Mouse (Mus musculus) heart, postnatal 36 days (tissue): Measurements from ENCODE around the gene Cct8. TPM values are rescaled to one million over a fixed set of nuclear protein-coding genes. Genes with fewer than 3 reads are reported as not detected.

ENCODE experiments used
- DNase-seq, 2 experiments: peaks; one replicate each; pipeline ENCODE4 v3.0.0; 2021 to 2022
- intact Hi-C: fragments of 180-260 bp; cut with DNase I; formaldehyde crosslinking; loops from one replicate; pipeline ENCODE4 v1.15.1; 2025
- total RNA-seq, 2 experiments: library from RNA; stranded (reverse); gene quantifications; 2 replicates each; pipeline ENCODE4 v1.2.3; 2021

Cct8 gene
- total RNA-seq, 2 experiments from 2014 or later, result 167 to 169 TPM

DNA sequence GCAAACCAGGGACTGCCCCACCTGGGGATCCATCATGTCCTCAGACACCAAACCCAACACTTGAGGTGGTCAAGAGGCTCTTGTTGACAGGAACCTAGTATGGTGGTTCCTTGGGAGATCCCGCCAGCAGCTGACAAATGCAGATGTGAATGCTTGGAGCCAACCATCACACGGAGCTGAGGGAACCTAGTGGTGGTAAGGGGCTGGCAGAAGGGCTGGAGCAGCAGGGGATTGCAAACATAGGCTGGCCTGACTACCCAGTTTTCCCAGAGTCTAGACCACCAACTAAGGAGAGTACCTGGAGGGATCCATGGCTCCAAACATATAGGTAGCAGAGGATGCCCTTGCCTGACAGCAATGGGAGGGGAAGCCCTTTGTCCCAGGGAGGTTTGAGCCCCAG lies 42.4 kb downstream of the Cct8 start:
- no peak for DNase-seq
- intact Hi-C loops, result no loop called here

DNA sequence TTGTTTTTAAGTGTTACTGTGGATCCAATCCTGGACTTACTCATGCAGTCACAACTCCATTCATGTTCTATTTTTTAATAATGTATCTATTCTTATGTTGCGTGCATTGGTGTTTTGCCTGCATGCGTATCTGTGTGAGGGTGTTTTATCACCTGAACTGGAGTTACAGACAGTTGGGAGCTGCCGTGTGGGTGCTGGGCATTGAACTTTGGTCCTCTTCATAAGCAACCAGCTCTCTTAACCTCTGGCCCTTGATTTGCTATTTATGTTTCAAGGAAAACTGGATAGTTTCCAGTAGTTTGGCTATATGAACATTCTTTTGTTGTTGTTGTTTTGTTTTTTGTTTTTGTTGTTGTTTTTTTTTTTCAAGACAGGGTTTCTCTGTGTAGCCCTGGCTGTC lies 50.1 kb downstream of the Cct8 start:
- intact Hi-C loops, result no loop called here
- DNase-seq, result no peak

DNA sequence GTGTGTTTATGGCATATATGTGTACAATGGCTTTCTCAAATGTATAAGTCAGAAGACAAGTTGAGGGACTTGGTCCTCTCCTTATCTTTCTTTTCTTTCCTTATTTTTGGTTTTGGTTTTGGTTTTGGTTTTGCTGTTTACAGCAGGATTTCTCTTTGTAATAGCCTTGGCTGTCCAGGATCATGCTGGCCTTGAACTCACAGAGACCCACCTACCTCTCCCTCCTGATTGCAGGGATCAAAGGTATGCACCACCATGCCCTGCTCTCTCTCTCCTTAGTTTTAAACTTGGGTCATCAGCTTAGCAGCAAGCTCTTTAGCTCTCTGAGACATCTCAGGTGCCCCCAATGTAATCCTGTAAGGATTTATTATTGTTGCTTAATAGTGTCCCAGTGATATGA lies 50.6 kb downstream of the Cct8 start:
- no peak for DNase-seq
- intact Hi-C loops, result no loop called here

DNA sequence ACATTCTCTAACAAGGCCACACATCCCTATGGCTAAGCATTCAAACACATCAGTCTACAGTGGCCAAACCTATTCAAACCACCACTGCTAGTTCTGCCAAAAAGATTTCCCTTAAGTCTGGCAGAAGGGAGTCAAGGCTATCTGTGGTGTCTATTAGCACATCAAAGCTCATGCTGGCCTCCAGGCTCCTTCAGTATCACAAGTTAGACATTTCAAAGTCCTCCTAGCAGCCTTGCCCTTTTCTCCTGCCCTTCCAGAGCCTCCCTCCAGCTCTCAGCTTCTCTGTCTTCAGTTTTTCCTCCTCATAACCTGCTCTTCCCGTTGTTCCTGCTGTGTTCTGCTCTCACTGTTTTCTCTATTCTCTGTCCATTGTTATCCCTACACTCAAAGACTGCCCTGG lies 51.6 kb downstream of the Cct8 start:
- DNase-seq, result no peak
- intact Hi-C loops, result no loop called here

DNA sequence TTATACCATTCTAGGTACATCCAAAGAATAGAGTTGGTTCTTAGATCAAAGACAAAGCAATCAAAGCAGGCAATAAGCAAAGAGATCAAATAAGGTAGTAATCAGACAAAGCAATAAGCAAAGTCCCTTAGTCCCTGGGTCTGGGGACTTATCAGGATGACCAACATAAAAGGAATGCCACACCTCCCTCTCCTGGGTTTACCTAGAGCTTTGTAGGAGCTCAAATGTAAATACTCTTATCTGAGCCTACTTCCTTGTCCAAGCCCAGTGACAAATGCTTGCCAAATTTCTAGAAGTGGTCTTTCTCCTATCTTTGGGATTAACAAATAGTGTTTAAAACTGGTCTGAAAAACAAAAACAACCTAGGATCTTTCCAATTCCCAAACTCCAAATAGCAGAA lies 52.4 kb downstream of the Cct8 start:
- no peak for DNase-seq
- intact Hi-C loops, result no loop called here

DNA sequence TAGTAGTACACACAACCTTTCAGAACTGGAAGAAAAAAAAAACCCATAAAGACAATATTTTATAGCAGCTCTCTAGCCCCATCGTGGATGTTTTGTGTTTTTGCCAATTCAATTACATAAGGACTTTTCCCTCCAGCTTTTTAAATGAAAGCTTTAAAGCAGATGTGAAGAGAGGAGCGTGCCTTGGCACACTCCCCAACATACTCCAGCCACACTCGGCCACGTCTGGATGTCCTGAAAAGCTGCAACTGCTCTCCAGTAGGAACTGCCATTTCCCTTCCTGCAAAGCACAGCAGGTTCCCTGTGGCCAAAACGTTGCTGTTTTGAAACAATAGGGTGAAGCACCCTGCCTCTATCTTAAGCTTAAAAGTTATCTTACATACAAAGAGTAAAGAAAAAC lies 53.4 kb downstream of the Cct8 start:
- intact Hi-C loops, result no loop called here
- no peak for DNase-seq

DNA sequence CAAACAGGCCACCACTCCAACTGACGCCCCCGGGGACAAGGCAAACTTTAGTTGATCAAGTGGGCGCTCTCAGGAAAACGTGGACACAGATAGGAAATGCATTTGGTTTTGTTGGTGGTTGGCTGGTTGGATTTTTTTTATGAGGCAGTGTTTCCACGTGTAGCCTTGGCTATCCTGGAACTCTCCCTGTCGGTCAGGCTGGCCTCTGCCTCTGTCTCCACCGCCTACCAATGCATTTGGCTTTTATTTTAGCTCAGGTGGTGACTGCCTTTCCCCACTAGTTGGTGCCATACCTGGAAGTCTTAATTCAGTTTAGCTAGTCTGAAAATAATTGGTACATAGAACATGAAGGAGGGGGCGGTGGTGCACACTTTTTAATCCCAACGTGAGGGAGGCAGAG lies 54.6 kb downstream of the Cct8 start:
- intact Hi-C loops, result no loop called here
- no peak for DNase-seq

DNA sequence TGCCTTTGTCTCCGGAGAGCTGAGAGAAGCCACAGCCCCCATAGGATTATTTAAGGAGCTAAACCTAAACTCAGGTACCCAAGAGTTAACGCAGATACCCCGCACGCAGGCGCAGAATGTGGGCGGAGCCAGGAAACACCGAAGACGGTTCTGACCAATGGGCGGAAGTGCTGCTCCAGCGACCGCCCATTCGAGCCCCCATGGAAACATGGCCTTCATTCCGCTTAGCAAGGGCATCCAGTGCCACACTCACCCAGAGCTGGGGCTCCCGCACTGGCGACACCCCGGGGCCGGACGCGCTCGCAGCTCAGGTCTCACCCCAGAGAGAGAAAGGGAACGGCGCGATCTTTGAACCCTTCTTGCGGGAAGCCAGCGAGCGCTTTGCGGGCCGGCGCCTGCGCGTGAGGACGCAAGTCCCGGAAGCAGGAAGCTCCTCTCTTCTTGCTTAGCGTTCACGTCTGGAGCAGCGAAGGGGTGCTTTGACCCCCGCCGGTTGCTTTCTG lies 55.4 kb downstream of the Cct8 start, which contains the start of gene Rwdd2b:
TSS of gene Rwdd2b (minus strand) at position 390 of the 503 bp plus-strand sequence.
- peak; percentile 91 to 97 for DNase-seq
- intact Hi-C loops, result loop anchor here (1.0 kb wide), 1 partner anchor 14 kb away; the partner anchor contains the start of gene Usp16

DNA sequence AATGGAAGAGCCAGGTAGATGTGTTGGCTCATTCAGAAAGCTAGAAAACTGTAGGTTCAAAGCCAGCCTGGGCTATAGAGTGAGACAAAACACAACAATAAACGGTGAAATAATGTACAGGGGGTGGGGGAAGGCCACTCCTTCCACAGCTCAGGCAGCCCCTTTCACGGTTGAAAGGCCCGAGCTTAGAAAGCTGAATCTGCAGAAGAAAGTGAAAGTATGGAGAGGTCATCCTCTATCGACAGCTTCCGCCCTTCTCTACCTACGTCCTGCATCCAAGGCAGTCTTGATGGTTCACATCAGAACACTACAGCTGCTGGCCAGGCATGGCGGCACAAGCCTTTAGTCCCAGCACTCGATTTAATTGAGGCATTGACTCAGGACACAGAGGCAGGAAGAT lies 57.0 kb downstream of the Cct8 start:
- intact Hi-C loops, result no loop called here
- DNase-seq, result no peak

DNA sequence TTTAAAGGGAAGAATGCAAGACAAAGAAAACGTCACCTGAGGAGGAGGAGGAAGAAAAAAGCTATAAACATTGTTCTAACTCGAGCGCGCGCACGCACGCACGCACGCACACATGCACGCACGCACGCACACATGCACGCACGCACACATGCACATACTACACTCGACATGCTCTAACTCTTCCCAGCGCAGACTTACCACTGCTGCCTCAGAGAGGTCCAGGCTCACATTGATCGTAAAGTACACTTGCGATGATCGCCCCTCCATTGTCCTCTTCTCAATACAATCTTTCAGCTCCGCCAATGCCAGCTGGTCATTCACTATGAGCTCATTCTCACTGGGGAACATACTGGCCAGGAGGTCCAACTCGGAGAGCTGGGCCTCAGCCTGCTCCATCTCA lies 58.6 kb downstream of the Cct8 start:
- no peak for DNase-seq
- intact Hi-C loops, result no loop called here

DNA sequence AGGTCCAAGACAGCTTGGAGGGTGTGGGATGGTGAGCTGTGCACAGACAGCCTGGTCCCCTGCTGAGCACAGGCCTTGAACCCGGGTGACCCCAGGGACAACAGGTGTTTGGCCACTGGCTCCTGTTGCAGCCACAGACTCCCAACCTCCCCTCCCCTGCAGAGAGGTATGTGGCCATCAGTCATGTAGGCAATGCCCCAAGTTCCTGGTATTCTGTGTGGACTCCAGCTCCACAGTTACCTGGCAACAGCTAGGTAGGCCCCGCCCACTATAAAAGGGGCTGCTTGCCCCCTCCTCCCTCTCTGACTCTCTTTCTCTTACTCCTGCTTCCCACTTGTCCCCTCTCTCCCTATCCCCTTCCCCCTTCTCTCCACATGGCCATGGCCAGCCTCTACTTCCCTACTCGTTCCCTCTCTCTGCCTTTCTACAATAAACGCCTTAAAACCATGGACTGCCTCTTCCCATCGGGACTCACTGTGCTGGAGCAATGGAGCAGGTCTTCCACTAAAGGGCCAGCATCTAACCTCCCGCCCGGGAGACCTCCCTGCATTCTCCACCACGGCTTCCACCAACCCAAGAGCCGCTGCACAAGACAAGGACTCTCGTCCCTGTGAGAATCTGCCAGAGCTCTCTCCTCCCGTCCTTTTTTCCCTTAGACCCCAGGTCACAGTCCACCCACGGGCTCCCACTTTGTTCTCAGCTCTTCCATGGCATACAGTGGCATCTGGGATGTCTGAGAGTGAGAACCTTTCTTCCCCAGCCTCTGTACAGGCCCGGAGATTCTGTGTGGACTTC lies 60.1 kb downstream of the Cct8 start:
- DNase-seq, result no peak
- intact Hi-C loops, result no loop called here

DNA sequence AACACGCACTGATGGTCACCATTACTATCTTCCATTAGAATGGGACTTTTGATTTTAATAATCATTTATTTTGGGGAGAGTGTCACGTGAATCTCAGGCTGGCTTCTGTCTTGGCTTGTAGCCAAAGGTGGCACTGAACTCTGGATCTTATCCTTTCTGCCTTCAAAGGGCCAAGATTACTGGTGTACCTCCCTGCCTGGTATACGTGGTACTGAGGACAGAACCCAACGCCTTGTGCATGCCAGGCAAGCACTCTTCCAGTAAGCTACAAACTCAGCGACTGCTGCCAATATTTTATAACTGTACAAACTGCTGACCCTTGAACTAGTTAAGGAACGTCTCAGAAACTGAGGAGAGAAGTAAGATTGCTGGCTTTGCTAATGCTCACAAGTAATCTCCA lies 60.7 kb downstream of the Cct8 start:
- DNase-seq, result no peak
- intact Hi-C loops, result no loop called here

DNA sequence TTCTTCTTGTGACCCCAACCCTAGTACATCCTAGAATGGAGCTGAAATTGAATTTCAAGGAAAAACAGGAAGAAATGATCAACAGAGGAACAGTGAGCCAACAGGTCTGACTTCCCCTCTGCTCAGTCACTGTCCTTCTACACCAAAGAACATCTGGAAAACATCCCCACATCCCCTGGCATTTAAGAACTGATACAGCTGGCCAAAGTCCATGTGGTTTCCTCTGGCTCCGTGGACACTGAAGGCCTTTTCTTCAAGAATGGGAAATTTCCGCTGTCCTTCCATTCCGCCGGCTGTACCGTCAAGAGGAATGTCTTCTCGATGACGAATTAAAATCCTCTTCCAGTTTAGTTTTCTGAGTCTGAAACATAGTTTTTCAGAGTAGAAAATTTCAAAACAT lies 61.4 kb downstream of the Cct8 start:
- intact Hi-C loops, result no loop called here
- no peak for DNase-seq

Other genes with a start within 250 kb of the Cct8 start
- 10 to 100 TPM; 17.4 to 21.8 TPM for gene N6amt1, start 141.7 kb downstream of the Cct8 start, total RNA-seq
- 10 to 100 TPM; 22.2 to 23.7 TPM for gene Ltn1, start 63.3 kb downstream of the Cct8 start, total RNA-seq
- gene Rwdd2b, start 55.3 kb downstream of the Cct8 start, total RNA-seq, result 1 to 10 TPM; 4.8 to 6.2 TPM
- gene Usp16, start 41.2 kb downstream of the Cct8 start, total RNA-seq, result 10 to 100 TPM; 36.4 to 38.7 TPM
- 1 to 10 TPM; 1.9 to 2.1 TPM for gene Map3k7cl, start 57.5 kb upstream of the Cct8 start, total RNA-seq
- 10 to 100 TPM; 31.3 to 33.1 TPM for gene Bach1, start 203.1 kb upstream of the Cct8 start, total RNA-seq